Mouse (Mus musculus) 416B (cell line): ENCODE measurements around the gene Sema4b.

Source experiments
- DNase-seq: peaks from one replicate; pipeline ENCODE4 v3.0.0; 2011; ENCODE audit warnings: low read depth

The Sema4b gene

GRCm38 (mm10) chr7:80186531-80187296, at the start of gene Sema4b:
Sema4b (plus strand) TSS chr7:80186841.
- DNase-seq, result no peak

- DNase-seq, result no peak
These were observed 48.3 kb upstream of the Sema4b start for GRCm38 (mm10) chr7:80138375-80138774.

- peak; percentile 82 for DNase-seq
These were observed 45.8 kb upstream of the Sema4b start for GRCm38 (mm10) chr7:80140815-80141214.

DNA sequence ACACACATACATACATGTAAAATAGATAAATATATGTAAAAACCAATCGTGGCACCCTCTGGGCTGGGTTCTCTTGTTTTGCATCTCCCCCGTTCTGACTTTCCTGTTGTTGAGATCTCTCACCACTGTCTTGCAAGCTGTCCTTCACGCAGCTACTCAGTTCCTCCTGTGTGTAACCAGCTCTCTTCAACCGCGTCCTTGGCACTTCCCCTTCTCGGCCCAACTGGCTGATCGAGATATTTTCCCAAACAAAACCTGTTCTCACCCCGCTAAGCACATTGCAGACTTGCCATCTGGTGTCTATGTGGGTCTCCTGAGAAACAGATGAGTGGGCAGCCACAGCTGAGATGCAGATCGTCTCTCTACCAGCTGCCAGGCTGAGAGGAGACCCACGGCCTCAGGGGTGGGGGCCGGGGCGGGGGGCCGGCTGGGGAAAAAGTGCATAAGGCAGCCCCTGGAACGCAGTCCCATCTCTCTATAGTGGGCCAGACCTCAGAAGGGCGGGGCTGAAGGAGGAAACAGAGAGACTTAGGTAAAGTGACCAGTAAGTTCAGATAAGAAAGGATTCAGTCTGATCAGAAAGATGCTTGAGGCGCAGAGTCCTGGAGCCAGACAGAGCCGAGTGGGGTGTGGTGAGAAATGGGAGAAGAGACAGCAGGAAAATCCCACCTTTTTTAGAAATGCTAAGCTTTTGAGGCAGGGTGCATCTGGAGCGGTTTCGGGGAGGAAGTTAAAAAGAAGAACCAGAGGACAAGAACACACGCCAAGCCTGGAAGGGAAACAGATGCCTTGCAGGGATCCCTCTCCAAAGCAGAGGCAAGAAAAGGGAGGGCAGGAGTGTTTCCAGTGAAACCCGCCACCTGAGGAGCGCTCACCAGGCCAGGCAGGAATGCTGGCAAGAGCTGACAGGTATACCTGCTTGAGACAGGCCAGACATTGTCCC, 43.0 kb upstream of the Sema4b start:
- peak; percentile 94 for DNase-seq

DNA sequence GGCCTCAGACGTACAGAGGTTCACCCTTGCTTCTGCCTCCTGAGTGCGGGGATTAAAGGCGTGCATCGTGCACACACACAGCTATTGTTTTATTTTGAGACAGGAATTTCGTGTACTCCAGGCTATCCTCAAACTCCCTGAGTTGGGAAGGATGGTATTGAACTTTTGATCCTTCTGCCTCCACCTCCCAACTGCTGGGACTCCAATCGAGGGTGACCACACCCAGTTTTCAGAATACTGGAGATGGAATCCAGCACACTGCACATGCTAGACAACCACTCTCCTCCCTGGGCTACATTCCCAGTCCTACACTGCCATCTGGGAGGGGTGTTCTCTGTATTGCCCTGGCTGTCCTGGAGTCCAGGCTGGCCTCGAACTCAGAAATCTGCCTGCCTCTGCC, 41.9 kb upstream of the Sema4b start:
- DNase-seq, result no peak

- DNase-seq, result peak; percentile 60
These were observed 40.6 kb upstream of the Sema4b start for GRCm38 (mm10) chr7:80146077-80146476.

DNA sequence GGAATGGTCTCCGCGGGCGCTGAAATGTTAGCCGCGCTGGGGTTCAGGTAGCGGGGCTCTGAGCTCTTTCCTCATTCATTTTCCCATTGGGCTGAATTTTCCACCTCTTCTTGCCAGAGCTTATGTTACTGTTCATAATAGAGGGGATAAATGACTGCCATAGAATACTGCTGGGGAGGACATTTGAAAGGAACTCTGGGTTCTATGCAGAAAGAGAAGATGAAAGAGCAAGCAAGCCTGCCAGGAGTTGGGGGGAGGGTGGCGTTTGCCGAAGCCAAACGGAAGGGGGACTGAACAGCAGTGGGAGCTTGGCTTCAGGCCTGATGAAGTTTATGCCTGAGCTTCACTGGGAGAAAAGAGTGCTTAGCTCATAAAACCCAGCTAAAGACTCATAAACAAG, 37.3 kb upstream of the Sema4b start:
- DNase-seq, result no peak

DNA sequence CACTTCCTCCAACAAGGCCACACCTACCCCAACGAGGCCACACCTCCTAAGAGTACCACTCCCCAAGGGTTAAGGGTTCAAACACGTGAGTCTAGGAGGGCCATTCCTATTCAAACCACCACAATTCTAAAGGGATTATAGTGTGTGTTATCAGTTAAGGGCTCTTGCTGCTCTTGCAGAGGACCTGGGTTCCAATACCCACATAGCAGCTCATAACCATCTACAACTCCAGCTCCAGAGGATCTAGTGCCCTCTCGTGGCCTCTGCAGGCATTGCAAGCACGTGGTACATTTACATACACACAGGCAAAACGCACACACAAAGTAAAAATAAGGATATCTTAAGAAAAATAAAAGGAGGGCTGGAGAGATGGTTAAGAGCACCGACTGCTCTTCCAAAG, 34.5 kb upstream of the Sema4b start:
- DNase-seq, result peak; percentile 84

DNA sequence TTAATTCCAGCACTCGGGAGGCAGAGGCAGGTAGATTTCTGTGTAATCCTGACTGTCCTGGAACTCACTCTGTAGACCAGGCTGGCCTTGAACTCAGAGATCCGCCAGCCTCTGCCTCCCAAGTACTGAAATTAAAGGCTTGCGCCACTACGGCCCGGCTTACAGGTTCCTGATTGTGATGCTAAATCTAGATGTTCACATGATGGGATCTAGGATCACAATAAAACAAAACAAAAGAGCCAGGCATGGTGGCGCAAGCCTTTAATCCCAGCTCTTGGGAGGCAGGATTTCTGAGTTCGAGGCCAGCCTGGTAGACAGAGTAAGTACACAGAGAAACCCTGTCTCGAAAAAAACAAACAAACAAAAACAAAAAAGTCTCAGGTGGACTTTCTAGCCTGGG, 33.9 kb upstream of the Sema4b start:
- DNase-seq, result no peak

DNA sequence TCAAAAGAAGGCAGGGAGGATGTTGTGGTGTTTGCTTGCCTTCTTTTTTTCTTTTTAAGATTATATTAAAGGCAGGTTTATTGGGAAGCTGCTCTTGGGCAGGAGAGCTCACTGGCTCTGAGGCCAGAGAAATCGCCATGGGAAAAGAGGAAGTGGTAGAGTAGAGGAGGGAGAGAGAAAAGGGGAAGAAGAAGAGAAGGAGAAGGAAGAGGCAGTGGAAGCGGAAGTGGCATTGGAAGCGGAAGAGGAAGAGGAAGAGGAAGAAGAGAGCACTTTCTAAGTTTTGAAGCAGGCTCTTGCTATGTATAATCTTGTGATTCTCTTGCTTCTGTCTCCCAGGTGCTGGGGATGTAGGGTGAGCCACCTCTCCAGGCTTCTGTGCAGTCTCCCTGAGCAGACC, 32.0 kb upstream of the Sema4b start:
- DNase-seq, result peak; percentile 28

DNA sequence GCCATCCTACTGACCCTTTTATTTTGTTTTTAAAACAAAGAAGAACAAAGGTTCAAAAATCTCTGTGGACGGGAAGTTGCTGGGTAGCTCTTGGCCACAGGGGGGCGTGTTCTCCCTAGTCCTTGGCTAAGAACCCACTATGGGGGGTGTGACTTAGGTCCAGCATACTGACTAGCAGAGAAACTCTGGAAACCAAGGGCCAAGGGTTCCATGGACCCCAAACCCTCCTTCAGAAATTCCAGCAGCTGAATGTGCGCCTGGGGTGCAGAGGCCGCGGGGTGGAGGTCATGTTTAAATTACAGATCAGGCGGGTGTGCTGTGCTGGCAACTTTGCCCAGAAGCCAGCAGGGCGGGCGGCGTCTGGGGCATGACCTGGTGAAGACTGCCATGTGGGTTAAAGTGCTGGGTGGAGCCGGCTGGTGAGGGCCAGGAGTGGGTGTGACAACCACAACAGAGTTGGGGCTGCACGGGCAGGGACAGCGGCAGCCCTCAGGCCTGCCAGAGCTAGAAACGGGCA, 29.9 kb upstream of the Sema4b start:
- peak; percentile 83 for DNase-seq

- DNase-seq, result peak; percentile 26
These were observed 28.0 kb upstream of the Sema4b start for GRCm38 (mm10) chr7:80158496-80159268.

DNA sequence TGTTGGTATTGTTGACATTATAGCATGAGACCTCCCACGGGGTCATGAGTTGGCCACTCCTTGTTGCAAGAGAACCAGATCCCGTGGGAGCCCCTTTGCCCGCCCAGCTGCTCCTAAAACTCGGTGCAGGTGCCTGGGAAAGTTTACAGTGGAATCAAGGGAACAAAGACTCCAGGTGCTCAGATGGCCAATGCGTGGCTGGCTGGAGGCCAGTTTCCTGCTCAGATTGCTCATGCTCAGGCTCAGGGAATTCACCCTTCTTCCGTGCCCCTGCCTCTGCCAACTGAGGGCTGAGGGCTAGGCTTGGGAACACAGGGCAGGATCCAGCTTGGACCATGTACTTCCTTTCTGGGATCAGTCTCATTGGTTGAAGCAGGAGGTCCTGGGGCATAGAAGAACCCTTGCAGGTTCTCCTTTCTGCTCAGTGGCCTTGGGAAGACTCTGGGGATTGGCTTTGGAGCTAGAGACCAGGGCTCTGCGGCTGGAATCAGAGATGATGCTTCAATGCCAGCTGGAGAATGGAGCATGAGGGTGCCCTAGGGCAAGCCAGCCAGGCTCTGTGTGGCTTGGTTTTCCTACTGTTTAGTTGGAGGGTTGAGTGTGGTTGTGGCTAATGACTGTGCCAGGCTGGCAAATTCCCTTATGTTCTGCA, 26.2 kb upstream of the Sema4b start:
- no peak for DNase-seq

GRCm38 (mm10) chr7:80160945-80161306, 25.7 kb upstream of the Sema4b start:
- peak; percentile 24 for DNase-seq

DNA sequence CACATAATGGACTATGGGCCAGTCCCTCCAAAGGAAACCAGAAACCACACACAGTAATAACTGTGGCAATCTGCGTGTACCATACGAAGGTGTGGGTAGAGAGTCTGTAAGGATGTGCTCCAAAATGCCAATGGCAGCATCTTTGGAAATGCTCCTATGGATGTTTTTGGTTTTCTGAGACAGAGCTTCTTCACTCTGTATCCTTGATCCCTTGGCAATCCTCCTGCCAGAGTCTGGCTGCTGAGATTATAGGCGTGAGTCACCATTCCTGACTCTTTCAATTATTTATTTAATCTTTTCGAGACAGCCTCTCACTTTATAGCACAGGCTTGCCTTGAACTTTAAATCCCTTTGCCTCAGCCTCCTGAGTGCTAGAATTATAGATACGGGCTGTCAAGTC, 21.2 kb upstream of the Sema4b start:
- peak; percentile 51 for DNase-seq

GRCm38 (mm10) chr7:80166740-80167139, 19.9 kb upstream of the Sema4b start:
- peak; percentile 96 for DNase-seq

GRCm38 (mm10) chr7:80169847-80170246, 16.8 kb upstream of the Sema4b start:
- DNase-seq, result no peak

- no peak for DNase-seq
These were observed 15.3 kb upstream of the Sema4b start for GRCm38 (mm10) chr7:80171345-80171744.

- DNase-seq, result peak; percentile 28
These were observed 14.3 kb upstream of the Sema4b start for GRCm38 (mm10) chr7:80172069-80172956.

DNA sequence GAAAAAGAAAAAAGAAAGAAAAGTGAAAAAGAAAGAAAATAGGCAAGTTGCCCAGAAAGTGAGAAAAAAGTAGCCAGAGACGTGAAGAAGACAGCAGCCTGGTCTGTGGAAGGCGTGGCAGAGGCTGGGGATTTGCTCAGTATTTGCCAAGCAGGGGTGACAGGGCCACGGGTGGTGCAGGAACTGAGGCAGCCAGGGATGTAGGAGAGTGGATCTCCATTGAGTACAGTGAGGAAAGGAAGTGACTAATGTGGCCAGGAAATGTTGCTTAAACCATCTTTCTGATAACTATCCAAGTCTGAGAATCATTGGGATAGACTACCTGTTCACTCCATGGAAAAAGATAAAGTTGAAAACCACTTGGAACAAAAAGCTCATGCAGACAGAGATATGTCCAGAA, 10.5 kb upstream of the Sema4b start:
- DNase-seq, result peak; percentile 67

GRCm38 (mm10) chr7:80177438-80177837, 9.2 kb upstream of the Sema4b start:
- DNase-seq, result no peak
